Mouse (Mus musculus) spleen, postnatal 36 days (tissue): ENCODE measurements around the gene Sergef.
"Not testable (repeated sequence)": the region's sequence is repeated elsewhere in the genome, so short reads cannot be mapped to it uniquely, and the experiment has no call there.

Experiments
- DNase-seq, 2 experiments: peaks; one replicate each; pipeline ENCODE4 v3.0.0; 2022; ENCODE audit warnings: low spot score in 2 of 2, mixed read lengths in 1 of 2

Sergef gene

DNA sequence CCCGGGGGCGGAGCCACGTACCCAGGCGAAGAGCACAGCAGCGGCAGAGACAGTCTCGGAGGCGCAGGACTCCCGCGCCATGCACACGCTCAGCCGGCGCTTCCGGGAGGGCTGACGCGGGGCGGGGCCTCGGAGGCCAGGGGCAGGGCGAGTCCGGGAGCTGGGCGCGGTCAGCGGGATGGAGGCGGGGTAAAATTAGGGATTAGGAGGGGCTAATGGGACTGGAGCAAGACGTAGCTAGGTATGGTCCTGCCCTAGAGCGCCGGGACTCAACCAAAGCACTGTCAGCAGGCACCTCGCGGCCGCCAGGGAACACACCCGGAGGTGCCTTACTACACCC is at the start of gene Sergef:
Gene Sergef (minus strand): TSS at position 116 of the 340 bp plus-strand sequence.
- peak; percentile 87 to 89 for DNase-seq

DNA sequence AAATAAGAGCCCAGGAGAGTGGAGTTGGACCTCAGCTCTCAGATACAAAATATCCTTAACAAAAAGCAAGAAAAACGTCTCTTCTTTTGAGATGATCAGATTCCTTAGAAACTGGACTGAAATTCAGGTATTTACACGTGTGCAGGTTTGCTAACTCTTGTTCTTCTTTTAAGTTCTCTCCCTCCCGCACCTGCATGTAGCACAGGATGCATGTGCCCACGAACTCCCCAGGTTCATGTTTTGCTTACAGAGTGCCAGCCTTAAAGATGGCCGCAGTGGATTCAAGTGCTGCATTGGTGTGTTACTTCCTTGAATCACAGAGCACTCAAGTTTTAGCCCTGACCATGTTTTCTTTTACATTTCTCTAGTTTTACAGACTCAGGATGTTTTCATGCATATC is 47.2 kb upstream of the Sergef start:
- peak; percentile 55 to 57 for DNase-seq

DNA sequence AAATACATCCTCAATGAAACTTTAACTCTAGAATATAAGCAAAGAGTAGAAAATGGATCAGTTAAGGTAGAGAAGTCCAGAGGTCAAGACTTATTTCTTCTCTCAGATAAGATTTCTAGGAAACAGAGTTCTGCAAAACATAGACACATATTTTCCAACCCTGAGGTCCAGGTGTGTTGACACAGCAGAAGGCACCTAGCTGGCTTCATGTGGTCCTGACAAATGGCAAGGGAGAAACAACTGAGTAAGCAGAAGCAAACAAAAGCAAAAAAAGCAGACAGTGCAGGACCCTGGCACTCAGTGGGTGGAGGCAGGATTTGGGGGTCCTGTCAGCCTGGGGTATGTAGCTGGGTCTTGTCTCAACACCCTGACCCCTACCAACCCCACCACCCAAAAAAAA is 41.1 kb upstream of the Sergef start:
- no peak for DNase-seq

DNA sequence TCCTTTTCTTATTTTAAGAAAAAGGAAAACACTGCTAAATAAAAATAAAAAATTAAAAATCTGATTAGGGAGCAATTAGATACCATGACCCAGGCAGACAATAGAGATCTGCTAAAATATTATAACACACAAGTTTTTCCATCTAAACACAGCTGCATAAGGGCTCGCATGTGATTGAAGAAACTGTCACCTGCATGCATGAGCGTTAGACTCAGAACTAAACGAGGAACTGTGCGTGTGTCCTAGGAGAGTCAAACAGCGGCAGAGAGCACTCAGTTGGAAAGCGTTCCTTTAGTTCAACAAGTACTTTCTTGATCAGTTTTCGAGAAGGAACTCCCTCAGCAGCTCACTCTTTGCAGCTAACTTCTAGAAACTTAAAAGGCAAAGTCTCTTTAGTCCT is 39.4 kb upstream of the Sergef start:
- not testable (repeated sequence) for DNase-seq

DNA sequence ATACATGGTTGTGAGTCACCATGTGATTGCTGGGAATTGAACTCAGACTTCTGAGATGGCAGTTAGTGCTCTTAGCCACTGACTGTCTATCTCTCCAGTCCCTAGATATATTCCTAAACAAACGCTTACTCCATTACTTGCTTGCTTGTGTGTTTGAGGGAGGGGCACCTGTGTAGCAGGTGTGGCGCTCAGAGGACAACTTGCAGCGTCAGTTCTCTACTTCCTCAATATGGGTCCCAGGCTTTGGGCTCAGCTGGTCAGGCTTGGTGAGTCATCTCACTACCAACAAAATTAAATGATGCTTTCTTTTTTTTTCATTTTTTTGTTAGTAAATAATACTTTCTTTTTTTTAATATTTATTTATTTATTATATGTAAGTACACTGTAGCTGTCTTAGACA is 38.8 kb upstream of the Sergef start:
- no peak for DNase-seq

DNA sequence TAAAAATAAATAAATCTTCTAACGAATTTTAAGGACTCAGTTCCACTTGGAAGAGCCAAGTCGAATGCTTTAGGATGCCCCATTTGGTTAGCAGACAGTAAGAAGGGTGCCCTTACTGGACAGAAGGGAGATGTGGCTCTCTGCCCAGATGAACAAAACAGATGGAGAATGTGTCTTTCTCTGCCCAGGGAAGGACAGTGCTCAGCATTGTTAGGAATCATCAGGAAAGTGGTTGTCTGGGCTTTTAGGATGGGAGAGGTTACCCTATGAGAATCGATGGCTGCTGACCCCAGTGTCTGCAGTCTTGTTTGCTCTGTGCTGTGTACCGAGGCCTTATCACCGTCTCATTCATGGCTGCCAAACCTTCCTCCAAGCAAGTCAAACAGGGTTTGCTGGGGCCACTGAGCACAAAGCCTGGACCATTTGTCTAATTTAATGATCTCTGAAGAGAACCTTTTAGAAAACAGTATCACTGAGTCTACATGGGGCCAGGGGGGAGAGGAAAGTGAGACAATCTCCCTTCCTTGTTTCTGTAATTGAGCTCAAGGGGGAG is 37.3 kb upstream of the Sergef start:
- DNase-seq, result no peak

DNA sequence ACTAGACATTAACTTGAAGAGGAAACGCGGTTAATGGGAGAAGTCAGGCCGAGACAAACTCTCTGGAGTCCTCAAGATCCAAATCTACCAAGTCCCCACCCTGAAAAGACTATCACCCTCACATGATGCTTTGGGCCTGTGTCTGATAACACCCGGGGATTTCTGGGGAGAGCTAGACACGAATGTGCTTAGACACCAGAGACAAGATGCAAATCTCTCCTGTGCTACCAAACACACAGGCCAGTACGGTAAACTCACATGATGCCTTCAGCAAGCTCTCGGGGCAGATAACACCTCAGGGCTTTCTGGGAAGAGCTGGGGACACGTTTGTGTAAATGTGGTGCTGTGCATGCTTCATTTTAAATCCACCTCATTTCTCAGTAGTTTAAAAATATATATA is 36.3 kb upstream of the Sergef start:
- DNase-seq, result no peak

DNA sequence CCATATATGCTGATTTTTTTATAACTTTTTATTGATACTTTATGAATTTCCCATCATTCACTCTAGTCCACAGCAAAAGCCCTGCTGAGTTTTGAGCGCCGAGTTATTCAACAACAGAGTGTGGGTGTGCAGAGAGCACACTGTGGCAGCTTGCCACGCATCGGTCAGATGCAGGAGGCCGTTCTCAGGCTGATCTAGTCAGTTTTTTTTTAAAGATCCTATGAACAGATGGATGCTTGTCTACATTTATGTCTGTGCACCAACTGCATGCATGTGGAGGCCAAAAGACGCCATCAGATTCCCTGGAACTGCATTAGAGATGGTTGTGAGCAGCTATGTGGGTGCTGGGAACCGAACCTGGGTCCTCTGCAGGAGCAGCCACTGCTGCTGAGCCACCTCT is 35.5 kb upstream of the Sergef start:
- DNase-seq, result no peak

DNA sequence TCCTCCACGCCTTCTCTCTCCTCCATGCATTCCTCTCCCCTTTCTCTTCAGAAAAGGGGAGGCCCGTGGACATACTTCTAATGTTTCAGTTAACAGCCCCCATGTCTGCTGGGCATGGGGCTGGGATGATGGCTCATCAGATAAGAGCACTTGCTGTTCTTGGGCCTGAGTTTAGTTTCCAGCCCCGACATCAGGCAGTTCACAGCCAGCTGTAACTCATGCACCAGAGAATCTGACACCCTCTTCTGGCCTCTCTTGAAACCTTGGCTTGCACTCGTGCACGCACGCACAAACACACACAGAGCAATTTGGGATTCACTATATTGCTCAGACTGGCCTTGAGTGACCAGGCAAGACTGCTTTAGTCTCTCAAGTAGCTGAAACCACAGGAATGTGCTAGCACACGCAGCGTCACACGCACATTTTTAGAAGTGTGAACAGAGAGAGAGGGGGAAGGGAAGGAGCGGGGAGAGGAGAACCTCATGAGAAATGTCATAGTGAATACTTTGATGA is 32.6 kb upstream of the Sergef start, which contains the start of gene Tph1:
Gene Tph1 (minus strand): TSS at position 378 of the 513 bp plus-strand sequence.
- no peak for DNase-seq

DNA sequence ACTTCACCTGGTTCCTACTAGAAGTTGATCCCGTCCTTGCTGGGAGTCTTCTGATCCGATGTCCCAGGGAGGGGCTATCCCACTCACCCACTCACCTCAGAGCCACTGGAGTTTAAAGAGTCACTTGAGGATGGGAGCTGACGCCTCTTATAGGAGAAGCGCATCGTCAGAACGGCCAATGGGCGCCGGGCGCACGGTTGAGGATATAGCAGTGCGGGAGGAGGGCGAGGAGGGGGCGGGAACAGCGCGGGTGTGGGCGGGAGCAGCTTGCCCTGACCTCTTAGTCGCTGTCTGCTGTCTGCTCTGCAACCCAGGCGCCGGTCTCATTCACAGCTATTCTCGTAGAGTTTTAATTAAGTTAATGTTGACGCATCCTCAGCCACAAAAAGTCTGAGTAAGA is 27.6 kb upstream of the Sergef start:
- DNase-seq, result no peak

DNA sequence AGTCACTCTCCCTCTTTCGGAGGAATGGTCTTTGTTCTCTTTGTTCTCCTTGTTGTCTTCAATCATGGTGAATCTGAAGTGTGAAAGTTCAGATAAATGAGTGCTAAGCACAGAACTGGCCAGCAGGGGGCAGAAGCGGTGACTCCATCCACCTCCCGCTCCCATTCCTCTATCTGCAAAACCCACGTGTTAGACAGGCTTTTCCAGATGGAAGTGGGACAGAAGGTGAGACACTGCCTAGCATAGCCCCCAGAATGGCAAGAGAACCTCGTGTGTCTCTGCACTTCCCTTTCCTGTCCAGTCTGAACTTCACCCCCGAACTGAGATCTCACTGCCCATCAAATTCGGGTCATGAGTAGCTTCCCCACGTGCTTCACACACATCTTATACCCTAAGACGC is 25.6 kb upstream of the Sergef start:
- DNase-seq, result no peak

DNA sequence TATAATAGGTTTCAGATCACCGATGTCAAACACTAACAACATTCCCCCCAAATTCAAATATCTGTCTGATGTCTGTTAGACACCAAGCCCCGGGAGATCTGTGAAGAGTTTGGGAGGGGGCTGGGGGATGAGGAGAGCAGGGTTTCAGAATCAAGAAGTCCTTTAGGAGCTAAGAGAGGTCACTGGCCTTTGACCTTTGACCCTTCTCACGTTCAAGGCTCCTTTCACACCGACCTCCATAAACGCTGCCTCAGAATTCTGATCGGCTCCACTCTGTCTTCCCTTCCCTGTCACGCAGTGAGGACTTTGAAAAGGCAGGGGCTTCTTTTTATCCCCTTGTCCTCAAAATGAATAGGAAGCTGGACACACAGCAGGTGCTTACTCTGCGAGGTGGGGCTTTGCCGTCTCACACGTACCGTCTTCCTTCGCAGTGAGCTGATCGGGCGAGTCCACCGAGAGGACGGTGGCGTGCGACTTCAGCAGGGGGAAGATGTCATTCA is 22.0 kb upstream of the Sergef start:
- no peak for DNase-seq

DNA sequence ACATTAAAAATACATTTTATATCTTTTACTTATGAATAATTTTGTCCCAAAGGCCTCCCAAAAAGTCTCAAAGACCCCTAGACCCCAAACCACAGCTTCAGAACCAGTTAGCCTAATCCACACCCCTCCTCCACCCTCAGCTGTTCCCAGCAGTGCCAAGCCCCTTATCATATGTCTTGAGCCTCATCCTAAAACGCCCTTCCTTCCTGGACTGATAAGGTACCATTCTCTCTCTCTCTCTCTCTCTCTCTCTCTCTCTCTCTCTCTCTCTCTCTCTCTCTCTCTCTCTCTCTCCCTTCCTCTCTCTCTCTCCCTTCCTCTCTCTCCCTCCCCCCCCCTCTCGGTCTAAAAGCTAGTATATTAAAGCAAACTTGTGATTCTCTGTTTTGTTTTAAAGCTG is 12.7 kb upstream of the Sergef start:
- no peak for DNase-seq

DNA sequence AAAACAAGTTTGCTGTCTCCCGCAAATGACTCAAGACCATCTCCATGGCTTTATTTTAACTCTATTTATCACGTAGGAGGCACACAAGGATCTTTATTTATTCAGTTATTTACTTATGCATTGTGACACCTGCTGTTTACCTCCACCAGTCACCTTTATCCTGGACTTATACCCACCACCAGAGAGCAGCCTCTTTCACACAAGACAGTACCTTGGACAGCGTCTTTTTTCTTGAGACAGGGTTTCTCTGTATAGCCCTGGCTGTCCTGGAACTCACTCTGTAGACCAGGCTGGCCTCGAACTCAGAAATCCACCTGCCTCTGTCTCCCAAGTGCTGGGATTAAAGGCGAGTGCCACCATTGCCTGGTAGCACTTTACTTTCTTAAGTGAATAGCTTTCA is 10.6 kb upstream of the Sergef start:
- DNase-seq, result not testable (repeated sequence)

DNA sequence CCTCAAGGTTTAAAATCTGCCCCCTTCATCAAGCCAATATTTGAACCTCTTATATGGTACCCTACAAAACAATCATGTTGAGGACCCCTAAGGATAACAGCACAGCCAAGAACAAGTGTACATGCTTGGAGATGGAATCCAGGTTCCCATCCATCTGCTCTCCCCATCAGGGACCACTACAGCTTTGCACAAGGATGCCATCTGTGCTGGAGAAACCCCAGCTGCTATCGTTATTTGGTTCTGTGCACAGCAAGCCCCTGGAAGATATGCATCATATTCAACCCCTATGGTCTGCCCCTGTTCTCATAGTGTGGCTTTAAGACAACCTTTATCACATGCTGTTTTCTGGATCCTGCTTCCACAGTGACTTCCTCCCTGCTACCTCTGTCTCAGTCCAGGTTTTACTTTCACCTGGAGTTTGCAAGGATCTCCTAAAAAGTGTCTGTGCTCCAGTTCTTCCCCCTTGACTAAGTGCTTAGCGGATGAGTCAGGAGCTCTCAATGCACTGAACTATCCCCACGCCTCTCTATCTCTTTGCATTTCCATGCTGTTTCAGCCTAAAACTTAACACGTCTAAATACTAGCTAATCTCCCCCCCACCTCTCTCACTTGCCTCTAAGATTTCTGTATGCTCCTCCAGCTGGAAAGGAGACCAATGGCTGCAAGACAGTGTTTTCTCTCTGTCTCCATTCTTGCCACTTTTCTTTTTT is 9.0 kb upstream of the Sergef start:
- no peak for DNase-seq

DNA sequence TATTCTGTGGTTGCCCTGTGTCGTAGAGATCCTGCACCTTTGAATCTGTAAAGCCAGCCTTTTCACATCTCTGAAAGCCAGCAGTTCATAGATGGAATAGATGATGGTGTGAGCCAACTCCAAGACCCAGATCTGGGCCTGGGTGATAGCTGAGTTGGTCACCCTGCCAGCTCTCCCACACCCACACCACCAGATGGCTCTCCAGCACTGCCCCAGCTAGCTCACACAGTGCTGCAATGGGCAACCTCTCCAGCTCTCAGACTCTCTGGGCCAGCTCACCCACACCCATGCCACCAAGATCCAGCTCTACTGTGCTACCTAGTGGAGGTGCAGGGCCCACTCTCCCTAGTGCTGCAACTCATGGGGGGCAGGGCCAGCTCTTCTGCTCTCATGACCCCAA is 3.6 kb upstream of the Sergef start:
- DNase-seq, result no peak

DNA sequence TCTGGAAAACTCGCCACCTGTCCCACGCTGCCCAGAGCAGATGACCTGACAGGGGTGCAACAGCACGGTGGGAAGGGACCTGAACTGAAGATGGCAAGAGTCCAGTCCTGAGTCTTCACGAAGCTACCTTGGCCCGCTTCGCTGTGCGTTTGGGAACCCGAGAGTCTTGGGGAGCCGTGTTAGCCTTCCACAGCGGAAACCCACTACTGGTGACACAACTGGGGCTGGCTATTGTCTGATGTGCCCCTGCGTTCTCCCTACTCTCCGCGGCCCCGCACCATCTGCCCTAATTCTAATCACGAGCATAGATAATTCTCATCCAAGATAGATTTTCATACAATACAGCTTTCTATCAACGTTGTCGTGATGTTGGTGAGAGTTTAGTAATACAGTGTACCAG is 455 bp upstream of the Sergef start:
- no peak for DNase-seq

DNA sequence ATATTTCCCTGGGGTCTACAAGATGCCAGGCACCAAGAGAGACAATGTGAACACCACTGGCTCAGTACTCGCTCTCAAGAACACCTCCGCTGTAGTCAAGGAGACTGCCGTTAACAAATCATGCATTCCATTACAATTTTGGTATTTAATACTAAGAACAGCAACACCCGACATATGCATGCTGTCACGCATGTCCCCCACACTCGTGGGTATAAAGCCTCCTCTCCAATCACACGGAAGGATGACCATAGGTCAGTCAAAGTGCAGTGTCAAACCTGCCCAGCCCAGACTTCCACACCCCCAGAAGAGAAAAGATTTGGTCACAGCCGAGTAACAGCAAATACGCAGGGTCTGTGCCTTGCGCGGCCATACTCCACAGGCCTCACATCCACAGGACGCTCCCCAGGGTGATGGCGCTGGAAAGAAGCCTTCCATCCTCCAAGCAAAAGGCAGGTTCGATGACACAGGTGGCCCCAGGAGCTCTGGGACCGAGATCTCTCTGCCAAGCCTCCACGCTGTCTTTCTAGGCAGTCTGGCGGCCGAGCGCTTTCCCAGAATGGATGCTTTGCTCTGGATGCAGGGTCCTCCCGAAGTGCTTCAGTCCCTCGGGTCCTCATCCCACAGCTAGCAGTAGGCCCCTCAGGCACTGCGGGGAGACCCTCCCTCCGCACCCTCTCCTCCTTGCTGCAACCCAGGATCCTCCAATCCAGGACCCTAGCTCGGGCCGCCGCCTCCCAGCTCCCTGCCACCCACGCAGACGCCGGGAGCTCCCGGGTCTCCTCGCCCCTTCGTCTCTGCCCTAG is 517 bp downstream of the Sergef start:
- DNase-seq, result no peak

DNA sequence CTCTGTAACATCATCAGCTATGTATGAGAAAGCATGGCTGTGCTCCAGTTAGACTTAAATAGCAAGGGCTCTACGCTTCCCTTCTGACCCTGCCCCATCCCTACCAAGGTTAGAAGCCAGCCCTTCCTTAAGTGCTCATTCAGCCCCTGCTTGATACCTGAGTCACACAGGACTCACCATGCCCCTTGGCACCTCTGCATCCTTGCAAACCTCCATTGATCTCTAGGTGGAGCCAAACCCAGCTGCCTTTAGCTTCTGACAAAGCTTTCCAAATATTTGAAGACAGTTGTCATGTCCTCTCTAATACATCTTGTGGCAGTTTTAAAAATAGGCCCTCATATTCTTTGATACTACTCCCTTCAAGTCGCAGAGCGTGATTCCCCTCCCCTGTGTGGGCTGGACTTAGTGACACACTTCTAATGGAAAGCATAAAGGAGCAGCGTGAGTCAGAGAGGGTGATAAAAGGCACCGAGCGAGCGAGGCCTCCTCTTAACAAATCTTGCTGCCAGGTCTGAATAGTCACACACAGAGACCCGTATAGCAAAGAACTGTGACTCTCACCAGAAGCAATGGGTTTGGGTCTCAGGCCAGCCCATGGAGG is 11.1 kb downstream of the Sergef start:
- DNase-seq, result no peak

DNA sequence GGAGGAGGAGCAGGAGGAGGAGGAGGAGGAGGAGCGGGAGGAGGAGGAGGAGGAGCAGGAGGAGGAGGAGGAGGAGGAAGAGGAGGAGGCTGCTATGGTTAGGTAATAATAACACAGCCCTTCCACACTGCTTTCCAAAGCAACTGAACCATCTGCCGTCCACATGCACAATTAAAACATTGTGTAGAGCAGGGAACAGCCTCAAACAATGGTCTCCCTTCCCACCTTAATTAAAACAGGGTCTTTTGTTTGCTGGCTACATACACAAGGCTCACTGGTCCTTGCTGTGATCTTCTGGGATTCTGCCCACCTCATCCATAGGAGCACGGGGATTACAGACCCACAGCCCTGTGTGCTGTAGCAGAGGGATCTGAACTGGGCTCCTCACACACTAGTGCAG is 15.6 kb downstream of the Sergef start:
- DNase-seq, result no peak

DNA sequence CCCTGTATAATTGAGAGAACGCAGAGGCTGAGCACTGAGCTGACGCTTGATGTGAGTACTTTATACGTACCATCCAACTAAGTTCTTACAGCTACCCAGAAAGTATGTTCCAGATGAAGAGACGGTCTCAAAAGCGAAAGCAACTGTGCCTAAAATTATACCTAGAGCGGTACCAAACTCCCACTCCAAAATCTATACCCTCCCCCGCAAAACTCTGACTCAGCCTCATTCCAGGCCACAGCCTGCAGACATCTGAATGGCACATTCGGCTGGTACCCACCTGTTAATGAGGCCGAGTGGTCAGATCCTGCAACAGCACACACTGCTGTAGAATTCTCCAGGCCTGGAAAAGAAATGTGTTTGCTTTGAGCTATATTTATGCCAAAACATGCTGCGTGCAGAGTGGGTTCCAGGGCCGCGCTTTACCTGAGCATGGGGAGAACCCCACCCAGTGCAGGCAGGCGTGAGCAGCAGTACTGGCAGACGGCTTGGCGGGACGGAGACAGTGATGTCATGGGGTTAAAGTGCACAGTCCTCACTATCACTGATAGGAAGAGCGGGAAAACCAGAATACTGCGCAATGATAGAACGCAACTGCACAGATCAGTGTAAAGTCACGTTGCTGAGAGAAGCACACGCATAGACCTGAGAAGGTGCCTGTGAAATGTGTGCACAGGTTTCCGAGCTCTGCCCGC is 21.0 kb downstream of the Sergef start:
- no peak for DNase-seq
